Mouse (Mus musculus) brain, embryonic 14.5 days (tissue): ENCODE measurements around the gene Hoxd13. TPM values are rescaled to one million over a fixed set of nuclear protein-coding genes. Genes with fewer than 3 reads are reported as not detected.

ENCODE experiments used
- DNase-seq: peaks from one replicate; pipeline ENCODE4 v3.0.0-alpha.2; 2011; ENCODE audit warnings: low read depth
- CTCF ChIP-seq: fragments of 200-500 bp; IDR thresholded peaks from 2 replicates; pipeline ENCODE4 v1.5.1; 2012; ENCODE audit warnings: inconsistent platforms, mild to moderate bottlenecking, moderate library complexity, borderline replicate concordance; ENCODE audit not compliant: insufficient read depth, insufficient read length; ENCODE audit errors: extremely low read depth
- POLR2A ChIP-seq: fragments of 200-500 bp; IDR thresholded peaks from 2 replicates; pipeline ENCODE4 v1.6.1; 2012; ENCODE audit warnings: mild to moderate bottlenecking, inconsistent platforms, borderline replicate concordance; ENCODE audit not compliant: poor library complexity, insufficient read depth, insufficient read length, severe bottlenecking; ENCODE audit errors: extremely low read depth
- polyA plus RNA-seq: library from polyadenylated mRNA; depleted of rRNA; stranded (reverse); fragments of >200 nt; gene quantifications from 2 replicates; pipeline ENCODE4 v1.2.3, GENCODE M21; 2012

The Hoxd13 gene
- polyA plus RNA-seq, 1 experiment = 0.16 TPM

- TF ChIP-seq CTCF (no peak), POLR2A (no peak)
- no peak for DNase-seq
Measured at GRCm38 (mm10) chr2:74666411-74666810, 1.7 kb upstream of the Hoxd13 start.

DNA sequence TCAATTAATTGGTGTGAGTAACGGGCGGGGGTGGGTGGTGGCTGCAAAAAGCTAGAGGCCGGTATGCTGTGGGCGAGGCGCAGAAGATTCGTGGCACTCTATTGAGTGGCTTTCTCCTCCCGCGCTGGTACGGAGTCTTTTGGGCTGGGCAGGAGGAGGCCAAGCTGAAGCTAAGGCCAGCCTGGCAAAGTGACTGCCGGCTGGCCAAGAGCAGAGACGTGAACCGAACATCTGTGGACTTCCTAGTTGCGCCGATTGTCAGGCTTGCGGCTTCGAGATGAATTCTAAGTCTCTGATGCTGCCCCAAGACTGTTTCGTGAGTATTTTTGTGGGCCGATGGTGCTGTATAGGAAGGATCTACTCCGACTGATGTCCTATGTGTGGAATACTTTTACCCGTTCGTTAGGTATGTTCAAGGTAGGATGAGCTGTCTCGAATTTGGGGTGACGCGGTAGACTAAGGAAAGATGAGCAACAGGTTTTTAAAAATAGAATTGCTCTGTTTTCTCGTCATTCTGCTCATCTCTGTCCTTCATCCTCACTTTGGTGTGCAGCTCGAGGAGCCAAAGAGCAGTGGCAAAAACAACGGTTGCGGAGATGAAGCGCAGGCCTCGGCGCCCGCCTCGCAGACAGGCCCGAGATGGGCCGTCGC is 794 bp upstream of the Hoxd13 start:
- TF ChIP-seq POLR2A (no peak), CTCF (no peak)
- DNase-seq = no peak

DNA sequence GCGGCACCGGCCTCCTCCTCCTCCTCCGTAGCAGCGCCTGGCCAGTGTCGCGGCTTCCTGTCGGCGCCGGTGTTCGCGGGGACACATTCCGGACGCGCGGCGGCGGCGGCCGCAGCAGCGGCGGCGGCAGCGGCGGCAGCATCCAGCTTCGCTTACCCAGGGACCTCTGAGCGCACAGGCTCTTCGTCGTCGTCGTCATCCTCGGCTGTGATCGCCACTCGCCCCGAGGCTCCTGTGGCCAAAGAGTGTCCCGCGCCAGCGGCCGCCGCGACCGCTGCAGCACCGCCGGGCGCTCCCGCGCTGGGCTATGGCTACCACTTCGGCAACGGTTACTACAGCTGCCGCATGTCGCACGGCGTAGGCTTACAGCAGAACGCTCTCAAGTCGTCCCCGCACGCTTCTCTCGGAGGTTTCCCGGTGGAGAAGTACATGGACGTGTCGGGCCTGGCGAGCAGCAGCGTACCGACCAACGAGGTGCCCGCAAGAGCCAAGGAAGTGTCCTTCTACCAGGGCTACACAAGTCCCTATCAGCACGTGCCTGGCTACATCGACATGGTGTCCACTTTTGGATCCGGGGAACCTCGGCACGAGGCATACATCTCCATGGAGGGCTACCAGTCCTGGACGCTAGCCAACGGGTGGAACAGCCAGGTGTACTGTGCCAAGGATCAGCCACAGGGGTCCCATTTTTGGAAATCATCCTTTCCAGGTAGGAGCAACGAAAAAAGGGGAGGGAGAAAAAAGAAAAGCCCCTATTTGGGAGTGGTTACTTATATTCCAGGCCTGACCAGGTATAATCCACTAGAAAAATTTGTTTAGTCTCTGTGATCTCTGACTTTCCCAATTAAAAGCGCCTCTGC is 490 bp downstream of the Hoxd13 start:
- TF ChIP-seq POLR2A (no peak), CTCF (no peak)
- peak; percentile 71 for DNase-seq

- no peak for DNase-seq
- TF ChIP-seq CTCF (no peak), POLR2A (no peak)
Measured at GRCm38 (mm10) chr2:74669230-74669578, 1.1 kb downstream of the Hoxd13 start.

DNA sequence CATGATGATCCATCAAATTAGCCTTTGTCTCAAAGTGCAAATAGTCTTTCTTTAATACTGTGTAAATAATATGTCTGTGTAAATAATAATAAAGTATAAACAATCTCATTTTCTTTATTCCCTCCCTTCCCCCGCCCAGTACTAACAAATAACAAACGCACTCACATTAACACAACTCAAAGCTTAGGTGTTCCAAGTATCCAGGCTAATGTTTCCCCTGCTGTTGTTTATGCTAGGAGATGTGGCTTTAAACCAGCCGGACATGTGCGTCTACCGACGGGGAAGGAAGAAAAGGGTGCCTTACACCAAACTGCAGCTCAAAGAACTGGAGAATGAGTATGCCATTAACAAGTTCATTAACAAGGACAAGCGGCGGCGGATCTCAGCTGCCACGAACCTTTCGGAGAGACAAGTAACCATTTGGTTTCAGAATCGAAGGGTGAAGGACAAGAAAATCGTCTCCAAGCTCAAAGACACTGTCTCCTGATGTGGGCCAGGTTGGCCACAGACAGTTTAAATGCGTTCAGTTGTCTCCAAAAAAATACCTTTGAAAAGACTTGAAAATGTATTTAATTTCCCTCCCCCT is 1.6 kb downstream of the Hoxd13 start:
- TF ChIP-seq CTCF = no peak
- no peak for DNase-seq

DNA sequence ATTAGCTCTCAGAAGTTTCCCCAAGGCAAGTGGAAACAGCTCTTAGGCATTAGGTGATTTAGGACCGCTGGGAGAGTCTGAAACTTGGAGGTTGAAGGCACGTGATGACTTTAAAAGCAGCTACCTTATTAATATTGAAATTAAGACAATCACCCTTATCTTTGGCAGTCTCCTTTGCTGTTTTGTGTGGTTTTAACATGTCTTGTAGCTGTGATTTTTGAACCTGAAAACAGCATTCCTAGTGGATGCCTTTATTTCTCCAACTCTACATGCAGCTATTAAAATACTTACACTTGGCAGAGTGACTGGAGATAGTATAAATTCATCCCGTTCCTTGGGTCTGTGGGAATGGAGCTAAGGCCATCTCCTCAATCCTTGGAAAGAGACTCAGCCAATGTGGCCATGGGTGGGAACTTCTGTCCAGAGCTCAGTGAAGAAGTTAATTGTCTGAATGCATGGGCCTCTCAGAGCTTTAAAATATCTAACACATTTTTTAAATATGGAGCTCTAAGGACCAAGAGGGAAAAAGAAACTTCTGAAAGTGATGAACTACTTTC is 2.6 kb downstream of the Hoxd13 start:
- TF ChIP-seq POLR2A = no peak
- TF ChIP-seq CTCF = no peak
- no peak for DNase-seq

DNA sequence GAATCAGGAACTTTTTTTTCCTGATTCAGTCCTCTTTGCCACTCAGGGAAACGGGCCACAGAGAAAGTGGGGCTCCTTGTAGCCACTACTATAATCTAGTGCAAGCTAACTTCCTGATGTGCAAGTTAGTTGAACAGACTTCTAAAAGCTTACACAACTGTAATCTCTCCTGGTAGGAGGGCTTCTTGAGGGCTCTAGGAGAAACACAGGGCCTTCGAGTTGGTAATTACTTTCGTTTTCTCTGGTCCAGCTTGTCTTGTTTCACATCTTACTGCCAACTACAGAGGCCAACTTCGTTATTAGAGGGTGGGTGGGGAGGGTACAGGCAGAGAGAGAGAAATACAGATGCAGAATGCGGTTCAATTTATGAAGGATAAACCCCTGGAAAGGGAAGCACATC is 3.7 kb downstream of the Hoxd13 start:
- no peak for TF ChIP-seq POLR2A
- no peak for TF ChIP-seq CTCF

DNA sequence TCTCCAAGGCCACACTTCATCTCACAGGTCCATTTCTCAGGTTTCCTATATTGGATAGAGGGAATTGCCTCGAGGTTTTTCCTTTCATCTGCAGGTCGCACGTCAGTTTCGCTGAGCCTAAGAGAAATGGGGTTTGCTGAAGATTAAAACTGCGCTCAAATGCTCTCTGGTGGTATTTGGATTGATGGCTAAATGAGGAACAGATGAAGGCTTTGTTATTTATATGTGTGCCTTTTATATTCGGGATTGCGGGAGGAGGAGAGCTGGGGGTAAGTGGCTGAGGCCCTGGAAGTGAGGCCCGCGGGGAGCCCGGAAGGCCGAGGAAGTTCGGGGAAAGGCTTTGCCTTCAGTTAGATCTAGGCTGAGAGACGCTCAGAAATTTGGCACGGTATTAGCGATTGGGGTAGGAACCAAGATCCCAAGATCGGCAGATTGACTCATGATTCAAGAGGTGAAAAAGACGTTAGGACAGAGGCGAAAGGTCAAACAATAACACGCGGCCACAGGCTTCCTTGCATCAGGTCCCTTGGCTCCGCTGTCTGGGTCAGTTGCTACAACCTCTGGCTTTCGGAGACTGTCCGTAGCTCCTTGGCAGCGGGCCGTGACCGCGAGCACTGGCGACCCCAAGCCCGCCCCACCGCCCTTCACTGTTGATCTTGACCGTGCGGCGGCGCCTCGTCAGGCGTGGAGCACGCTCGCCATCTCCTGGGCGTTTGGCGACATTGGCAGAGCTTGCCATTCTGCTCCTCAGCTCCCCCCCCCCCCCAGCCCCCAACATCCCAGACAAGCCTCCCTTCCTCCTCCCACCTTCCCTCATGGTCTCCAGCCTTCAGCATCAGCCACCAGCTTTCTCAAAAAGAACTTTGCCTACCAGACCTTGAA is 4.6 kb downstream of the Hoxd13 start:
- peak; percentile 80 for DNase-seq
- TF ChIP-seq CTCF = peak; percentile 80
- TF ChIP-seq POLR2A = no peak

More for the DNA sequence above, 3.7 kb downstream of the Hoxd13 start:
- no peak for DNase-seq

DNA sequence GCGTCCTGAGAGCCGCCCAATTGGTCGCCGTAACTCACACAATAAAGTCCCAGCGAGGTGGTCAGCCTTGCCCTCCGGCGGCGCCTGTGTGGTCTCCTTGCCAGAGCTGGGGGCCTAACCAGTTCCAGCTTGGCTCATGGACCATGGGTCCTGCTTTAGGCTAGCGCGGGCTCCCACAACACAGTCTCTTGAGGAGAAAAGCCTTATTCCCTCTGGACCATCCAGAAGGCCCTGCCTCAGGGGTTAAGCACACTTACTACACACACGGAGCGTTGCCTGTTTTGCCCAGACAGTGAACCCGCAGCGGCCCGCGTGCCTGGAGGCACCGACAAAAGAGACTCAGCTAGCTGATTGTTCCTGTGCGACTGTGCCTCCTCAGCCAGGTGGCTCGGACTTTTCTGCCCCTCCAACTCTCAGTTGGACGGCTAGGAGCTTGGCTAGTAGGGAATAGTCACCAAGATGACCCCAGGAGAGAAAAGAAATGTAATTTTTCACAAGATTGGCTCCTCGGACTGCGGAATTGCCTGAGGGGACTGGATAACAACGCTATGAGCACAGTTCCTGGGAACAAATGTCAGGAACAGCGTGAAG is 5.8 kb downstream of the Hoxd13 start:
- DNase-seq = no peak
- TF ChIP-seq POLR2A (no peak), CTCF (no peak)

- no peak for DNase-seq
- TF ChIP-seq POLR2A = no peak
- TF ChIP-seq CTCF = no peak
Measured at GRCm38 (mm10) chr2:74674881-74675665, 7.0 kb downstream of the Hoxd13 start, which contains the start of gene Hoxd12. Hoxd12 (plus strand) TSS chr2:74675013.

- no peak for TF ChIP-seq CTCF
- TF ChIP-seq POLR2A = no peak
- DNase-seq = no peak
Measured at GRCm38 (mm10) chr2:74675666-74676282, 7.7 kb downstream of the Hoxd13 start.
